31 mouse cellular contexts compared by ENCODE assay signal in genomic region chr13:59691478-59691877, GRCm38 (mm10). TPM values are rescaled to one million over a fixed set of nuclear protein-coding genes. Genes with fewer than 3 reads are reported as not detected.
DNase-seq lines count a peak whose midpoint lies in the region; ATAC-seq and TF ChIP-seq lines count a peak whose summit lies in the region.
"Had no signal": no experiment of that assay in that cellular context is flagged by ENCODE, and none has a peak within 500 bp of the region (broad histone marks: within the 10 kb centered on the region; RNA-seq: fewer than 3 reads in every experiment).

No protein-coding gene starts in this region.

- peaks cover 35% of the 10 kb centered on the region for H3K4me1 ChIP-seq in hindbrain, embryonic 10.5 days (replicated peaks)
- H3K4me1 ChIP-seq in hindbrain, postnatal 0 days (ENCODE audit: insufficient read depth, low read length): no peaks in the 10 kb centered on the region
- no peaks in the 10 kb centered on the region for H3K4me1 ChIP-seq in neural tube, embryonic 11.5 days (ENCODE audit: control insufficient read depth, insufficient read depth, low read length)
- H3K4me1 ChIP-seq: limb, embryonic 10.5 days; liver, embryonic 15.5 days; lung, embryonic 15.5 days; megakaryocyte, embryonic 14.5 days; neural tube, embryonic 13.5 days had no signal

- no peak overlapping the region for H3K4me2 ChIP-seq in hindbrain, postnatal 0 days (ENCODE audit: low read depth, low read length)
- no peak overlapping the region for H3K4me2 ChIP-seq in neural tube, embryonic 11.5 days (ENCODE audit: low read depth)
- H3K4me2 ChIP-seq: liver, embryonic 15.5 days; lung, embryonic 15.5 days; neural tube, embryonic 13.5 days had no signal

- no peak overlapping the region for H3K9ac ChIP-seq in hindbrain, postnatal 0 days (replicated peaks; ENCODE audit: low read length)
- no peak overlapping the region for H3K9ac ChIP-seq in neural tube, embryonic 11.5 days (ENCODE audit: low read length)
- H3K9ac ChIP-seq: liver, embryonic 15.5 days; lung, embryonic 15.5 days; neural tube, embryonic 13.5 days had no signal

- peaks cover 12% of the 10 kb centered on the region for H3K9me3 ChIP-seq in hindbrain, embryonic 10.5 days
- H3K9me3 ChIP-seq in hindbrain, postnatal 0 days (ENCODE audit: low read length): no peaks in the 10 kb centered on the region
- H3K9me3 ChIP-seq in neural tube, embryonic 11.5 days (ENCODE audit: control insufficient read depth, low read length): no peaks in the 10 kb centered on the region
- H3K9me3 ChIP-seq: limb, embryonic 10.5 days; liver, embryonic 15.5 days; lung, embryonic 15.5 days had no signal

- no peak overlapping the region for H3K4me3 ChIP-seq in hindbrain, embryonic 10.5 days
- H3K4me3 ChIP-seq in hindbrain, postnatal 0 days (ENCODE audit: low read length): no peak overlapping the region
- H3K4me3 ChIP-seq in neural tube, embryonic 11.5 days (ENCODE audit: low read depth, low read length): no peak overlapping the region
- H3K4me3 ChIP-seq: limb, embryonic 10.5 days; liver, embryonic 15.5 days; lung, embryonic 15.5 days; megakaryocyte, embryonic 14.5 days; neural tube, embryonic 13.5 days had no signal

- peaks cover 74% of the 10 kb centered on the region for H3K27me3 ChIP-seq in hindbrain, embryonic 10.5 days (ENCODE audit: insufficient read depth, poor library complexity, severe bottlenecking)
- H3K27me3 ChIP-seq in hindbrain, postnatal 0 days (ENCODE audit: insufficient read depth, low read length): no peaks in the 10 kb centered on the region
- no peaks in the 10 kb centered on the region for H3K27me3 ChIP-seq in neural tube, embryonic 11.5 days (ENCODE audit: control insufficient read depth, insufficient read depth, low read length)
- H3K27me3 ChIP-seq: lung, embryonic 15.5 days; neural tube, embryonic 13.5 days had no signal

- intact Hi-C loops in heart, postnatal 36 days (cut with DNase I): no loop called here

- no peak for TF ChIP-seq CTCF in hindbrain, postnatal 0 days (IDR thresholded peaks at IDR 0.05; ENCODE audit: low read depth)

- no peak for ATAC-seq in hindbrain, postnatal 0 days
- ATAC-seq in neural tube, embryonic 11.5 days (ENCODE audit: insufficient read depth, low FRiP score, low TSS enrichment): no peak
- ATAC-seq: forebrain, embryonic 16.5 days; intestine, postnatal 0 days had no signal

- H3K27ac ChIP-seq in hindbrain, embryonic 10.5 days: peak overlapping the region; percentile 70
- no peak overlapping the region for H3K27ac ChIP-seq in hindbrain, postnatal 0 days
- no peak overlapping the region for H3K27ac ChIP-seq in neural tube, embryonic 11.5 days (ENCODE audit: low read depth, low read length)
- H3K27ac ChIP-seq: limb, embryonic 10.5 days; liver, embryonic 15.5 days; lung, embryonic 15.5 days; neural tube, embryonic 13.5 days; stomach, postnatal 0 days had no signal

- DNase-seq in hindbrain, embryonic 10.5 days (ENCODE audit: low spot score): peak; percentile 87
- no peak for DNase-seq in hindbrain, postnatal 0 days (ENCODE audit: low spot score)
- peak; percentile 73 for DNase-seq in ES-CJ7 (ENCODE audit: low read depth, low spot score)
- DNase-seq in embryo, embryonic 10 days (ENCODE audit: low spot score): peak; percentile 88
- DNase-seq in neural tube, embryonic 11.5 days (ENCODE audit: low spot score): peak; percentile 31
- DNase-seq in heart, postnatal 36 days: no peak
- no peak for DNase-seq in layer of hippocampus, adult 9-10 months (ENCODE audit: low spot score)
- DNase-seq: adrenal gland, adult 2 months; cerebellum, adult 11-12 months; cerebellum, postnatal 10 days; gastrocnemius, postnatal 25 days; heart, postnatal 4 days; kidney, postnatal 4 days; liver; lung, postnatal 36 days; thymus, adult 2 months; thymus, postnatal 4 days had no signal

- H3K36me3 ChIP-seq in hindbrain, embryonic 10.5 days: no peaks in the 10 kb centered on the region
- H3K36me3 ChIP-seq in hindbrain, postnatal 0 days (ENCODE audit: insufficient read depth, low read length): no peaks in the 10 kb centered on the region
- no peaks in the 10 kb centered on the region for H3K36me3 ChIP-seq in neural tube, embryonic 11.5 days (ENCODE audit: control insufficient read depth, insufficient read depth, low read length)
- H3K36me3 ChIP-seq: limb, embryonic 10.5 days; liver, embryonic 15.5 days; lung, embryonic 15.5 days; neural tube, embryonic 13.5 days had no signal

- WGBS in hindbrain, embryonic 10.5 days: 19% methylated on average over 10 of the region's 10 CpGs
- 15% methylated on average over 10 of the region's 10 CpGs for WGBS in hindbrain, postnatal 0 days
- WGBS in neural tube, embryonic 11.5 days: 41% methylated on average over 10 of the region's 10 CpGs

RNA-seq across cellular contexts. Expression of gene 4921517D22Rik, which starts 2.4 kb away (rescaled TPM):
- polyA plus RNA-seq in hindbrain, embryonic 10.5 days (2016; fragmentation: Nextera tagmentation; extraction: Ambion mirVana): not detected in 2 replicates
- total RNA-seq in hindbrain, postnatal 0 days (2014; rRNA removed): not detected in 2 replicates
- not detected in 2 replicates for polyA plus RNA-seq in hindbrain, postnatal 0 days (2015; fragmentation: Nextera tagmentation; extraction: Ambion mirVana)
- not detected in 2 replicates for polyA plus RNA-seq in neural tube, embryonic 11.5 days (2014; fragmentation: Nextera tagmentation; extraction: Ambion mirVana)
- not detected for total RNA-seq in heart, postnatal 36 days (2021)
- total RNA-seq: adrenal gland, adult 2 months; adrenal gland, postnatal 4 days; gastrocnemius, postnatal 25 days; heart, adult 8-10 months; heart, postnatal 4 days; layer of hippocampus, postnatal 14 days; left cerebral cortex, adult 8-10 months had no signal
- polyA plus RNA-seq: adrenal gland, adult 2 months; forebrain, embryonic 16.5 days; heart, embryonic 14.5 days; intestine, postnatal 0 days; kidney, embryonic 16.5 days; limb, embryonic 10.5 days; liver, embryonic 15.5 days; lung, embryonic 15.5 days; neural tube, embryonic 13.5 days; stomach, postnatal 0 days; thymus, adult 2 months had no signal

RNA-seq across cellular contexts. Expression of gene Golm1, which starts 15.9 kb away (rescaled TPM):
- 144 and 181 TPM in 2 replicates for polyA plus RNA-seq in hindbrain, embryonic 10.5 days (2016; fragmentation: Nextera tagmentation; extraction: Ambion mirVana)
- total RNA-seq in hindbrain, postnatal 0 days (2014; rRNA removed): 16.8 and 17.9 TPM in 2 replicates
- polyA plus RNA-seq in hindbrain, postnatal 0 days (2015; fragmentation: Nextera tagmentation; extraction: Ambion mirVana): 20.2 and 22.9 TPM in 2 replicates
- 138 and 142 TPM in 2 replicates for polyA plus RNA-seq in neural tube, embryonic 11.5 days (2014; fragmentation: Nextera tagmentation; extraction: Ambion mirVana)
- 10 to 100 TPM; 14.8 to 15.4 TPM for total RNA-seq in heart, postnatal 36 days (2021)

RNA-seq across cellular contexts. Expression of gene Spata31d1a, which starts 18.7 kb away (rescaled TPM):
- polyA plus RNA-seq in hindbrain, embryonic 10.5 days (2016; fragmentation: Nextera tagmentation; extraction: Ambion mirVana): 0.05 TPM in 1 of 2 replicates, not detected in the other
- total RNA-seq in hindbrain, postnatal 0 days (2014; rRNA removed): not detected in 2 replicates
- polyA plus RNA-seq in hindbrain, postnatal 0 days (2015; fragmentation: Nextera tagmentation; extraction: Ambion mirVana): 0.09 and 0.16 TPM in 2 replicates
- 0.04 TPM in 1 of 2 replicates, not detected in the other for polyA plus RNA-seq in neural tube, embryonic 11.5 days (2014; fragmentation: Nextera tagmentation; extraction: Ambion mirVana)
- total RNA-seq in heart, postnatal 36 days (2021): not detected
- total RNA-seq: adrenal gland, adult 2 months; adrenal gland, postnatal 4 days; gastrocnemius, postnatal 25 days; heart, adult 8-10 months; heart, postnatal 4 days had no signal
- polyA plus RNA-seq: adrenal gland, adult 2 months; heart, embryonic 14.5 days; intestine, postnatal 0 days; kidney, embryonic 16.5 days; limb, embryonic 10.5 days; liver, embryonic 15.5 days; lung, embryonic 15.5 days; stomach, postnatal 0 days had no signal

RNA-seq across cellular contexts. Expression of gene Spata31d1b, which starts 20.6 kb away (rescaled TPM):
- 0.04 TPM in 1 of 2 replicates, not detected in the other for polyA plus RNA-seq in hindbrain, embryonic 10.5 days (2016; fragmentation: Nextera tagmentation; extraction: Ambion mirVana)
- 0.21 TPM in 1 of 2 replicates, not detected in the other for total RNA-seq in hindbrain, postnatal 0 days (2014; rRNA removed)
- polyA plus RNA-seq in hindbrain, postnatal 0 days (2015; fragmentation: Nextera tagmentation; extraction: Ambion mirVana): not detected in 2 replicates
- polyA plus RNA-seq in neural tube, embryonic 11.5 days (2014; fragmentation: Nextera tagmentation; extraction: Ambion mirVana): not detected in 2 replicates
- not detected for total RNA-seq in heart, postnatal 36 days (2021)
- total RNA-seq: adrenal gland, adult 2 months; adrenal gland, postnatal 4 days; gastrocnemius, postnatal 25 days; heart, adult 8-10 months; heart, postnatal 4 days had no signal
- polyA plus RNA-seq: adrenal gland, adult 2 months; forebrain, embryonic 16.5 days; heart, embryonic 14.5 days; intestine, postnatal 0 days; kidney, embryonic 16.5 days; limb, embryonic 10.5 days; lung, embryonic 15.5 days; neural tube, embryonic 13.5 days; stomach, postnatal 0 days had no signal

RNA-seq across cellular contexts. Expression of gene Spata31d1d, which starts 40.1 kb away (rescaled TPM):
- polyA plus RNA-seq in hindbrain, embryonic 10.5 days (2016; fragmentation: Nextera tagmentation; extraction: Ambion mirVana): not detected in 2 replicates
- total RNA-seq in hindbrain, postnatal 0 days (2014; rRNA removed): not detected in 2 replicates
- polyA plus RNA-seq in hindbrain, postnatal 0 days (2015; fragmentation: Nextera tagmentation; extraction: Ambion mirVana): not detected in 2 replicates
- not detected in 2 replicates for polyA plus RNA-seq in neural tube, embryonic 11.5 days (2014; fragmentation: Nextera tagmentation; extraction: Ambion mirVana)
- not detected for total RNA-seq in heart, postnatal 36 days (2021)
- total RNA-seq: adrenal gland, adult 2 months; adrenal gland, postnatal 4 days; gastrocnemius, postnatal 25 days; heart, adult 8-10 months; heart, postnatal 4 days; layer of hippocampus, postnatal 14 days; left cerebral cortex, adult 8-10 months had no signal
- polyA plus RNA-seq: adrenal gland, adult 2 months; forebrain, embryonic 16.5 days; heart, embryonic 14.5 days; intestine, postnatal 0 days; kidney, embryonic 16.5 days; limb, embryonic 10.5 days; liver, embryonic 15.5 days; lung, embryonic 15.5 days; neural tube, embryonic 13.5 days; stomach, postnatal 0 days had no signal

Comparison
In these comparisons a context has a peak if more than half of its experiments do, and no peak if none do; other contexts are left out.
1. DNase-seq: peak in hindbrain, embryonic 10.5 days (single experiment), ES-CJ7 (single experiment), embryo, embryonic 10 days (single experiment) and neural tube, embryonic 11.5 days (single experiment); none in hindbrain, postnatal 0 days (single experiment), heart, postnatal 36 days (0 of 2) and layer of hippocampus, adult 9-10 months (single experiment).